Mouse (Mus musculus): Measurements from ENCODE around the gene Gpr137b.

DNA sequence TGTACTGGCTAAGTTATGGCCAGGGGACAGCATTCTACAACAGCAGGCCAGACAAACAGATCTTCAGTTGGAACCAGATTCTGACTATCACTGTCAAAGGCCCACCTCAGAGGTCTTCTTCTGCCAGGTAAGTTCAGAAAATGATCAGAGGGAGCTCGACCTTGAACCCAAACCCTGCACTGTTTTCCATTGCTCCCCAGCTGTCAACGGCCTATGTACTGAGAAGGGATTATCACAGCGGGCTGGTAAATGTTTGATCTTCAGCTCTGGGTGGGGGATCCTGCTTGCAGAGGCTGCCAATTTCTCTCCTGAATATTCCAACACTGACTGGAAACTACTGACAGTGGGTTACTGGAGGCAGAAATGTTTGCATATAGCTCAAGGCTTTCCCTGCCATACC lies 20.4 kb upstream of the Gpr137b start:
- no peak for TF ChIP-seq CTCF (IDR thresholded peaks at IDR 0.05; ENCODE audit: low read depth)
- TF ChIP-seq EP300 (optimal IDR thresholded peaks at IDR 0.05), result no peak

All from stomach, postnatal 0 days (tissue).